Mouse (Mus musculus): ENCODE data around the gene Krt84.

GRCm38 (mm10) chr15:101497181-101497580 lies 35.4 kb downstream of the Krt84 start:
- peak; percentile 40 for TF ChIP-seq CTCF (conservative IDR thresholded peaks at IDR 0.05; ENCODE audit: low read length)
- no peak for TF ChIP-seq POU5F1 (IDR thresholded peaks at IDR 0.05; ENCODE audit: borderline replicate concordance, low read length)
- TF ChIP-seq NANOG (IDR thresholded peaks at IDR 0.05; ENCODE audit: borderline replicate concordance, low read length), result no peak

Data from E14TG2a.4 (cell line).